Mouse (Mus musculus) pancreas, adult 10 weeks (tissue): ENCODE measurements around the gene Gm7534. TPM values are rescaled to one million over a fixed set of nuclear protein-coding genes. Genes with fewer than 3 reads are reported as not detected.

Source experiments
- polyA plus RNA-seq: library from polyadenylated mRNA; stranded (reverse); fragments of 350-450 nt; fragmentation: Illumina TruSeq; extraction: RNeasy Lipid Tissue Mini Kit (QIAGEN cat#74804); gene quantifications from one replicate; pipeline ENCODE4 v1.2.3, GENCODE M21; 2015; ENCODE audit warnings: low read depth, low replicate concordance; ENCODE audit not compliant: insufficient read depth

The Gm7534 gene
- not detected for polyA plus RNA-seq

GRCm38 (mm10) chr4:134202904-134203303 lies at the start of gene Gm7534:
Gene Gm7534, minus strand, starts transcription at chr4:134203004.

GRCm38 (mm10) chr4:134246719-134247258 lies 44.0 kb upstream of the Gm7534 start, which contains the start of gene Gm30191:
Gene Gm30191, plus strand, starts transcription at chr4:134246935.

DNA sequence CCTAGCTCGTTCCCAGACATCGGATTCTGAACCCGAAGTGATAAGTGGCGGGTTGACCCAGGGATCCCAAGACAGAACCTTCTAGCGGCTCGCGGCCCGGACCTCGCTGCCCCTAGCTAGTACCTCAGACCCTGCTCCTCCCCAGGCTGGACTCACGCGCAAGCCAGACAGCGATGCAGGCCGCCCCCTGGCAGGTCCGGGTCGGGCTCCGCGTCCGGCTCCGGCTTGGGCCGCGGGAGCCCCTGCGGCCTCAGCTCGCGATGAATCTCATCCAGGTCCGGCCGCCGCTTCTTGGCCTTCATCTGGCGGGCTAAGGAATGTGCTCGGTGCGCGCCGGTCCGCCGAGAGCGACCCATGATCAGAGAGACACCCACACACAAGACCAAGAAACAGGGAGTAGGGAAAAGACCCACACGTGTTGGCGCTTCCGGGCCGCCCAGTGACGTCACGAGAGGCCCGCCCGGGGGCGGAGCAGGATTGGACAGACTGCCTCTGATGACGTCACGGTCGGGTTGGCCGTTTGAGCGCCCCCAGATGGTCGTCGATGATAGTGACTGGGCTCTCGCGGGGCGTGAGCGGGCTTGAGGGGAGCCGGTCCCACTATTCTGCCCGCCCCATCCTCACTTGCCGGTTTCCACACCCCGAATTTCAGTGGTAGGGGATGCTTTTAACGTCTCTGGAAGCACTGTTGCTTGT lies 42.5 kb upstream of the Gm7534 start, which contains the start of gene Zfp593:
TSS of gene Zfp593 (minus strand) at position 445 of the 696 bp plus-strand sequence.

DNA sequence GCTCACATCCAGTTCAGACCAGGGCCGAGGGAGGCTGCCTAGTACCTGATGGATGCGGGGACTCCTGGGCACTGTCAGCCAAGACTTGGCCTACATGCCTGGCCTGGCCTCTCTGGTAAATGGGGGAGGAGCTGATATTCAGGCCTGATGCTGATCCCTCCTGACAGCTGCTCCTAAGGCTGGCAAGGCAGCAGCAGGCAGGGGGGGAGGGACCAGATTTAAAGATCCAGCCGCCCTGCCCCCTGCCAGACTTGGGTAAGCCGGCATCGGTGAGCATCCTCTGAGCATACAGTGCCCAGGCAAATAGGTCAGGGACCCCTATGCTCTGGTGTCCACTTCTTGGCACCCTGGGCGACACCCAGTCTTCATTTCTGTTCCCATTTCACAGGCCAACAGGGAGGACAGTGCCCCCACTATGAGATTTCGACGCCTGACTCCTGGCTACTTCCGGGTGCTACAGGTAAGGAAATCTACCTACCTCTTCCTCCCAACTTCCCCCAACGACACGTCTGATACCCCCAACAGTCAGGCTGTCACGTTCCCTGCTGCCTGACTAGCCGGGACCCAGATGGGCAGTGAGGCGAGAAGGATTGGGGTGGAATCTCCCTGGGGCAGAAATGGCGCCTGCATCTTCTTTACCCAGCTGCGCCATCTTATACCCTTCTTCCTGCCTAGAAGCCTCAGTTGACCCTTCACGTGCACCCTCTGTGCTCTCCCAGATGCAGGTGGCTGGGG lies 40.9 kb upstream of the Gm7534 start, which contains the start of gene E130218I03Rik:
TSS of gene E130218I03Rik (plus strand) at position 147 of the 735 bp plus-strand sequence.

GRCm38 (mm10) chr4:134238279-134238651 lies 35.5 kb upstream of the Gm7534 start, which contains the start of gene Cnksr1:
Gene Cnksr1, minus strand, starts transcription at chr4:134238399.

DNA sequence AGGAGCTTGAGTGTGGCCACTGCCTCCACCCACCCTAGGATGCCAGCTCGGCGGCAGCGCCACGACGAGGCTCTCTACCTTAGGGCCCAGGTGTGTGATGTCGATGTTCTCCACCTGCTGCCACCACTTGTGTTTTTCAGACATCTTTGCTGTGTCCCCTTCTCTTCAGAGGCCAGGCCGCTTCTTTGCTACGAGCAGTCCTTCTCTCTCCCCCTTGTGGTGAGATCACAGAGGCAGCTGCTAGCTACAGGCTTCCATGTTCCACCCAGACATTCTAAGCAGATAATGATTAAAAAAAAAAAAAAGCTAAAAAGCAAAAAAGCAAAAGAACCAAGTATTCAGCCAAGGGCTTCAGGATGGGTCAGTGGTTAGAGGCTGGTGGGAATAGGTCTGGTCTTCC lies 24.4 kb upstream of the Gm7534 start, which contains the start of gene Catsper4:
TSS of gene Catsper4 (minus strand) at position 190 of the 400 bp plus-strand sequence.

Other genes starting within 250 kb of the Gm7534 start
- 33.0 TPM for gene Hmgn2, start 234.4 kb downstream of the Gm7534 start, polyA plus RNA-seq
- 8.8 TPM for gene Dhdds, start 202.1 kb downstream of the Gm7534 start, polyA plus RNA-seq
- gene Lin28a, start 184.2 kb downstream of the Gm7534 start, polyA plus RNA-seq, result not detected
- not detected for gene Zfp683, start 149.2 kb downstream of the Gm7534 start, polyA plus RNA-seq
- gene Crybg2, start 142.2 kb downstream of the Gm7534 start, polyA plus RNA-seq, result not detected
- gene Cd52, start 107.9 kb downstream of the Gm7534 start, polyA plus RNA-seq, result 12.5 TPM
- gene Ubxn11, start 100.4 kb downstream of the Gm7534 start, polyA plus RNA-seq, result 2.3 TPM
- gene Sh3bgrl3, start 74.2 kb downstream of the Gm7534 start, polyA plus RNA-seq, result 68.4 TPM
- 12.7 TPM for gene Cep85, start 15.9 kb downstream of the Gm7534 start, polyA plus RNA-seq
- gene Catsper4, start 24.4 kb upstream of the Gm7534 start, polyA plus RNA-seq, result 0.65 TPM
- 4.4 TPM for gene Cnksr1, start 35.4 kb upstream of the Gm7534 start, polyA plus RNA-seq
- not detected for gene E130218I03Rik, start 40.7 kb upstream of the Gm7534 start, polyA plus RNA-seq
- gene Zfp593, start 42.6 kb upstream of the Gm7534 start, polyA plus RNA-seq, result 2.0 TPM
- not detected for gene Gm30191, start 43.9 kb upstream of the Gm7534 start, polyA plus RNA-seq
- 6.8 TPM for gene Grrp1, start 51.1 kb upstream of the Gm7534 start, polyA plus RNA-seq
- gene Pdik1l, start 84.9 kb upstream of the Gm7534 start, polyA plus RNA-seq, result 1.6 TPM
- not detected for gene Trim63, start 112.1 kb upstream of the Gm7534 start, polyA plus RNA-seq
- gene Slc30a2, start 140.2 kb upstream of the Gm7534 start, polyA plus RNA-seq, result 1.2 TPM
- gene Extl1, start 180.8 kb upstream of the Gm7534 start, polyA plus RNA-seq, result 4.4 TPM
- 4.3 TPM for gene Pafah2, start 193.3 kb upstream of the Gm7534 start, polyA plus RNA-seq